Mouse (Mus musculus): ENCODE data around the gene 4933425L06Rik. TPM values are rescaled to one million over a fixed set of nuclear protein-coding genes. Genes with fewer than 3 reads are reported as not detected.
A peak's percentile ranks its signal among the peaks of the same experiment; 100 is the strongest.

The 4933425L06Rik gene
- total RNA-seq (2018; cell fraction: chromatin; rRNA removed), result not detected
- total RNA-seq (2018; cell fraction: cytosol; rRNA removed), result not detected
- total RNA-seq (2018; cell fraction: nucleus; rRNA removed), result not detected
- polyA plus RNA-seq (2018), result not detected in 3 replicates

DNA sequence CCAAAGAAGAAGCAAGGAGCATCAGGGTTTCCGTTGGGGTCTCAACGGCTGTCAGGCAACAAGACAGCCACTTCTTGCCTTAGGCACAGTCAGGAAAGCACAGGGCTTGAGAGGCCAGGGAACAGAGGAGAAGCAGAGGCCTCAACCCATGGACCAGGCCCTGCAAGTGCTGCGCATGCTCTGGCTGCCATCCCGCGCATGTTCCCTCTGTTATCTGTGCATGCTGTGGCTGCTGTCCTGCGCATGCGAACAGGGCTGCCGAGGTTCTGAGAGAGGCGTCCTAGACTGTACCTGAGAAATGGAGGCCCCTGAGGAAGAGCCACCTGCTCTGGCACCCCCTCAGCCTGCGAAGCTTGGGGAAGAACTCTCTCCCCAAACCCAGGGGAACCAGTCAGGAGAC lies at the start of gene 4933425L06Rik:
TSS of gene 4933425L06Rik (plus strand) at position 261 of the 400 bp plus-strand sequence.
- Histone ChIP-seq H3K36me3 (ENCODE audit: inconsistent target) (no peaks in the 10 kb centered on the region), H3K4me3 (ENCODE audit: inconsistent target) (no peak within 1 kb of the TSS)
- WGBS (ENCODE audit: missing documents), result 93% methylated on average over 10 of the region's 10 CpGs

DNA sequence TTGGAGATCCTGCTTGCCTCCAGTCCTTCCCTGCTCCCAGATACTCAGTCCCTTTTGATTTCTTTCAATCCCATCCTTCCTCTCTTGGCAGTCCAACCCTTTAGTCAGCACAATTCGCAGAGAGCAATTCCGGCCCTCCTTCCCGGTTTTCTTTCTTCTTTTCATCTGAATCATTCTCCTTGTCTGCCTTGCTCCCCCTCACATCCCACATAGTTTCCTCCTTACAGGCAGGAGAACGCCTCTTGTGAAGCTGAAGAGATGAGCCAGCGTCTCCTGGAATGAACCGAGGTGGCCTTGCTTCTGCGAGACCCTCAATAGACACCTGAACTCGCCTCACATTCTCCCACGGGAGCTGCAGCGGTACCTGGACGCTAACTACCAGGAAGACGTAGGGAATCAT lies 44.1 kb upstream of the 4933425L06Rik start:
- no peak overlapping the region for H3K27ac ChIP-seq

More for the DNA sequence above, at the start of gene 4933425L06Rik:
- Histone ChIP-seq H3K27ac (no peak within 1 kb of the TSS), H3K79me2 (ENCODE audit: inconsistent target) (no peaks in the 10 kb centered on the region)

DNA sequence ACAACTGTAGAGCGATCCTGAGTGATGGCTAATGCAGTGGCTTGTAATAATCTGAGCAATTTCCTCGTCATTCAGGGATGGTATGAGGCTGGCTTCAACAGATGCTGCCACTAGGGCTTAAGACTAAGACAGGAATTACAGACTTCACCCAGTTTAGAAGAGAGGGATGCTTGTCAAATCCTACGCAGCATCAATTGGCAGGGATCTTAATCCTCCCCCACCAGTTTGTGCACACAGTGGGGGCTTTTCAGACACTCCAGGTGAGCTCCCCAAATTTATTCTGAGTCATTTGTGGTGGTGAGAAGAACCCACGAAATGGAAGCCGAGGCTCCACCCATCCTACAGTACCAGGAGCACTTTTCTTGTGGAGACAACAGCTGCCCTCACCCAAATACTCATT lies 43.6 kb upstream of the 4933425L06Rik start:
- Histone ChIP-seq H3K27ac (no peak overlapping the region), H3K79me2 (ENCODE audit: inconsistent target) (no peaks in the 10 kb centered on the region), H3K36me3 (ENCODE audit: inconsistent target) (no peaks in the 10 kb centered on the region), H3K4me3 (ENCODE audit: inconsistent target) (no peak overlapping the region)
- WGBS (ENCODE audit: missing documents), result 81% methylated on average over 5 of the region's 5 CpGs

More for the DNA sequence above, 44.1 kb upstream of the 4933425L06Rik start:
- H3K79me2 ChIP-seq (ENCODE audit: inconsistent target), result no peaks in the 10 kb centered on the region
- 97% methylated on average over 12 of the region's 12 CpGs for WGBS (ENCODE audit: missing documents)
- no peaks in the 10 kb centered on the region for H3K36me3 ChIP-seq (ENCODE audit: inconsistent target)
- H3K4me3 ChIP-seq (ENCODE audit: inconsistent target), result no peak overlapping the region

DNA sequence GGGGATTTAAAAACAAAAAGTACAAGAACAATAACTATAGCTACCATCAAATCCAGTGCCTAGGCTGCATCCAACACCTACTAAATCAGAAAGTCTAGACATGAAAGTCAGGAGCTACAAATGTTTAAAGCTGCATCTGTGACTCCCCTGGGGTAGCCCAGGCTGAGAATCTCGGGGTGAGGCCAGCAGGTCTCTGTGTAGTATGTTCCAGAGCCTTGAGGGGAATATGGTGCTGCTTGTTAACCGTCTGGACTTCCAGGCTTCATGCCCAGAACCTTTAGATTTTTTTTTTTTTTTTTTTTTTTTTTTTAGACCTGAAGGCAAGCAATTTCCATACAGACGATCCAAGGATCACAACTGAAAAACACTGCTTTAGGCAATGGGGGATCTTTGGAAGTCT lies 38.0 kb upstream of the 4933425L06Rik start:
- Histone ChIP-seq H3K27ac (no peak overlapping the region), H3K4me3 (ENCODE audit: inconsistent target) (no peak overlapping the region), H3K36me3 (ENCODE audit: inconsistent target) (no peaks in the 10 kb centered on the region), H3K79me2 (ENCODE audit: inconsistent target) (no peaks in the 10 kb centered on the region)
- 95% methylated on average over 3 of the region's 3 CpGs for WGBS (ENCODE audit: missing documents)

DNA sequence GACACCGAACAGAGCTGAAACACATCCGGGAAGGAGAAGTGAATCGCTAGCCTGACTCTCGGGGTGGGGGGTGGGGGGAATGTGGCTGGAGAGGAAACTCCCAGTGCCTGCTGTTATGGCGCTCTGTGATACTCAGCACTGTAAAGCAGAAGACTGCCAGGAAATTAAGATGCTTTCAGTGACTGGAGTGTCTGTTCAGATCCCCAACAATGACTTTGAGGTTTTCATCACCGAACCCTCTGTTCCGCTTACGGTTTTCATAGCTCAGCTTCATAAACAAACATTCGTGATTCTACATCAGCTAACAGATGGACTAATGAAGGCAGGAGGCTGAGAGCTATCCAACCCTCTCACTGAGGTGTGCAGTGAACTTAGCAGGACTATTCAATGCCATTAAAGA lies 34.5 kb upstream of the 4933425L06Rik start:
- Histone ChIP-seq H3K27ac (no peak overlapping the region), H3K4me3 (ENCODE audit: inconsistent target) (peak overlapping the region; percentile 8; the same call in 1 of the 2 replicates), H3K36me3 (ENCODE audit: inconsistent target) (no peaks in the 10 kb centered on the region), H3K79me2 (ENCODE audit: inconsistent target) (no peaks in the 10 kb centered on the region)
- 10% methylated on average over 9 of the region's 9 CpGs for WGBS (ENCODE audit: missing documents)

DNA sequence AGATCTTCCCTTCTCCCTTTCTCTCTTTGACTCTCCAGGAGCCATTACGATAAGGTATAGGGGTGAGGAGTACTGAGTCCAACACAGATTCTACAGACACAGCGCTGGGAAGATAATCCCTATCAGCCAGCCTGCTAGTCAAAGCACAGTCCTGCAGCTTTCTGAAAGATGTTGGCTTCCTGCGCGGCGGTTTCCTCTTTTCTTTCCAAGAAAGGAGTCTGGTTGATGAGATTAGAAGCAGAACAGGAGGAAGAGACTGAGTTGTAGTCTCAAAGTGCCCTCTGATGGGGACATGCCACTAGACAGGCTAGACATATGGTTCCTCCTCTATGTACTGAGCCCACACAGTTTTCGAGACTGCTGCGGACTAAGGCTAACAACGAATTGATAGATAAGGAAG lies 33.3 kb upstream of the 4933425L06Rik start:
- no peak overlapping the region for H3K4me3 ChIP-seq (ENCODE audit: inconsistent target)
- H3K36me3 ChIP-seq (ENCODE audit: inconsistent target), result no peaks in the 10 kb centered on the region
- H3K79me2 ChIP-seq (ENCODE audit: inconsistent target), result no peaks in the 10 kb centered on the region
- WGBS (ENCODE audit: missing documents), result 4% methylated on average over 7 of the region's 8 CpGs
- H3K27ac ChIP-seq, result no peak overlapping the region

DNA sequence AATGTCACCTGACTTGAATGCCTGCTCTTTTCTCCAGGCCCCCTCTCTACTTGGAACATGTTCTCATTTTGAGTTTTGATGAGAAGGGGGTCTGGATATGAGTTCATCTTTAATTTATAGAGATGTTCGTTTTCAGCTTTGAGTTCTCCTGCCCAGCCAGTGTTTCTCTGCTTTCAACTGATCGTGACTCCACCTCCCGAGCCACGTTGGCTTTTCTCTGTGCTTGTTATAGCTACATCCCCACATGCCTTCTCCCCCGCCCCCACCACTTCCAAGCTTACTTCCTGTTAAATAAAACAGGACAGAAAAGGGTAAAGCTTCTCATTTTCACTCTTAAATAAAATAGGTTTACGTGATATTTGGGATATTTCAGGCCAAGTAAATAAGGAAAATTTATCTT lies 30.5 kb upstream of the 4933425L06Rik start:
- WGBS (ENCODE audit: missing documents), result 21% methylated on average over 6 of the region's 6 CpGs
- Histone ChIP-seq H3K36me3 (ENCODE audit: inconsistent target) (no peaks in the 10 kb centered on the region), H3K79me2 (ENCODE audit: inconsistent target) (no peaks in the 10 kb centered on the region), H3K27ac (no peak overlapping the region), H3K4me3 (ENCODE audit: inconsistent target) (no peak overlapping the region)

DNA sequence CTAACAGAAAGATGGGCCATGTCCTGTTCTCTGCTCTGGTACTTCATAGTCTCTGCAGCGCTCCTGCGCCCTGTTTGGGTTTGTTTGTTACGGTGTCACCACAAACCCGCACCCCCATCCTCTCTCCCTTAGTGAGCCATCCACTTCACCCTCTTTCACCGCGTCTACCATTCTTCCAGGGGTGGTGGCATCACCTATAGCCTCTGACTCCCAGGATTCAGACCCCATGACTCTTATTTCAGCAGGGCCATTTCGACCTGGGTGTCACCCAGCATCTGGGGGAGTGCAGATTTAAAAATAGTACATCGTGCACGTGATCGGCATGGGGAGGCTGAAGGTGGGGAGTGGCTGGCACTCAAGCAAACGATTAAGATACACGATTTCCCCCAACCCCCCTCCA lies 28.3 kb upstream of the 4933425L06Rik start:
- no peaks in the 10 kb centered on the region for H3K79me2 ChIP-seq (ENCODE audit: inconsistent target)
- H3K4me3 ChIP-seq (ENCODE audit: inconsistent target), result peak overlapping the region; percentile 26
- H3K27ac ChIP-seq, result no peak overlapping the region
- no peaks in the 10 kb centered on the region for H3K36me3 ChIP-seq (ENCODE audit: inconsistent target)
- 24% methylated on average over 12 of the region's 12 CpGs for WGBS (ENCODE audit: missing documents)

DNA sequence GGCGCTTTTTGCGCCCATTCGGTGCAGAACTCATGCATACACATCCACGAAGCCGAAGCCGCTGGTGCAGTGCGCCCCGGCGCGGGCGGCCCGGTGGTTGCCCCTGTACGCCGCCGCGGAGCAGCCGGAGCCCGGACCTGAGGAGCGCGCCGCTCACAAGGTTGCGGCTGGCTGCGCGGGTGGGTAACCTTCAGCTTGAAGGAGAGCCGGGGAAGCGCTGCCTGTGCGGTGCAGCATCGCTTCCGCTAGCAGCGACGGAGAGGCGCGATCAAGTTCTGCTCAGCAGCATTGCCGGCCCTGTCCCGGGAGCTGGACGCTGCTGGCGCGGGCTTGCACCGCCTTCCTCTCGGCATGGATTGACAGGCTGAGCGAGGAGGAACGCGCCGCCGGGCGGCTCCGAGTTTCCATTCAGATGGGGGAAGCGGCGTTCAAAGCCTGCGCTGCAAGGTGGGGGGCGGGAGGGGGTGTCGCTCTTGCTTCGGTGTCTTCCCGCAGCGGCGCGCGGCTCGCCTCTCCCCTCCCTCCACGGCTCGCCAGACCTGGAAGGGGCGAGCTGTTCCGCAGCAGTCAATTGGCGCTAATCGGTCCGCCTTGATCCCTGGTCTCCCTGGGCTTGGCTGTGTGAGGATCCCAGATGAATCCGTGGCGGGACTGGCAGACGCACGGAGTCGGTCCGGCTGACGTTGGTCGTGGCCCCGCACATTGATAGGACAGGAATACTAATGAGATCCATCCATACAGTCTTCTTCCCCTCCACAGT lies 27.6 kb upstream of the 4933425L06Rik start, which contains the start of gene Rgs7bp:
TSS of gene Rgs7bp (minus strand) at position 750 of the 760 bp plus-strand sequence.
- Histone ChIP-seq H3K79me2 (ENCODE audit: inconsistent target) (no peaks in the 10 kb centered on the region), H3K36me3 (ENCODE audit: inconsistent target) (no peaks in the 10 kb centered on the region), H3K4me3 (ENCODE audit: inconsistent target) (peak within 1 kb of the TSS; percentile 40), H3K27ac (peak within 1 kb of the TSS; percentile 25; the same call in 1 of the 2 replicates)
- under 1% methylated on average over 66 of the region's 75 CpGs for WGBS (ENCODE audit: missing documents)

DNA sequence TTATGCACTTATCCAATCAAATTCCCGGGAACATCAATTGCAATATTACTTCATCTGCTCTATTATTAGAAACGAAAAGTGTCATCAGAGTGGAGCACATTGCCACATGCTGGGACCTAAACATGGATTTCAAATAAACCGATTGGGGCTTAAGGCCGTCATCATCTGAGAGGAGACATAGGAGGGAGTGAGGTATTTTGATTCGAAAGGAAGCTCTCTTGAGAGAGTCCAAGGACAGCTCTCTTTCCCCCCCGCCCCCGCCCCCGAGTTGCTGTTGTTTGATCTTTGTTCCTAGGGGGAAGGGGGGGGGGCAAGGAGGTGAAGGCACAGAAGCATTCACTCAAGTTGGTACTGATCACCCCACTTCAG lies 27.0 kb upstream of the 4933425L06Rik start:
- Histone ChIP-seq H3K27ac (peak overlapping the region; percentile 25; the same call in 1 of the 2 replicates), H3K79me2 (ENCODE audit: inconsistent target) (no peaks in the 10 kb centered on the region), H3K4me3 (ENCODE audit: inconsistent target) (peak overlapping the region; percentile 40), H3K36me3 (ENCODE audit: inconsistent target) (no peaks in the 10 kb centered on the region)
- WGBS (ENCODE audit: missing documents), result 6% methylated on average over 8 of the region's 8 CpGs

DNA sequence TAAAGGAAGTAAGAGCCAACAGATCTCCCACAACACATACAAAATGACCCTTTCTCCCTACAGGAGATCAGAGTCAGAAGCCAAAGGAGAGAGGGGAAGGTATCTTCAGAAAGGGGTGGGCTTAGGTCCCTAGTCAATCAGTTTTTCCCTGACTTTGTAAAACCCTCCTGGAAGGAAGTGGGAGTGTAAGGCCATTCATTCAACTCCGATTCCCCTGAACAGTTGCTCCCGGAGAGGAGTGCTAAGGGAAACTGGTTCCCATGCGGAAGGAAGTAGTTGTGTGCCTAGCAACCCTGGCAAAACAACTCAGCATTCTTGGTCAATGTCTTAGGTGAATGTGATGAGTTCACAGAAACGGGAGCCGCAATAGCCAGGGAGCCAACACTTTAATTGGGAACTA lies 26.5 kb upstream of the 4933425L06Rik start:
- WGBS (ENCODE audit: missing documents), result 3% methylated on average over 5 of the region's 5 CpGs
- Histone ChIP-seq H3K27ac (peak overlapping the region; percentile 25; the same call in 1 of the 2 replicates), H3K36me3 (ENCODE audit: inconsistent target) (no peaks in the 10 kb centered on the region), H3K4me3 (ENCODE audit: inconsistent target) (peak overlapping the region; percentile 40), H3K79me2 (ENCODE audit: inconsistent target) (no peaks in the 10 kb centered on the region)

DNA sequence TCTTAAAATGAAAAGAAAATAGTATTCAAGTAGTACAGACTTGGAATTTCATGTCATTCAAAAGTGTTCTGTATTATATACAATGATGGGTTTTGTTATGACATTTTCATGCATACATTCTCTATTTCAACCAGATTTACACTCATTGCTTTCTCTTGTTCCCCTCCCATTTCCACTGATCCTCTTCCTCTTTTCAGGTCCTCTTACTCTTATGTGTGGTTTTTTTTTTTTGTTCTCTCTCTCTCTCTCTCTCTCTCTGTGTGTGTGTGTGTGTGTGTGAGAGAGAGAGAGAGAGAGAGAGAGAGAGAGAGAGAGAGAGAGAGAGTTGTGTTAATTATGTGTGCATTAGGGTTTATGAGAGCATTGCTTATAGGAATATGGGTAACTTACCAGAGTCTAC lies 15.8 kb upstream of the 4933425L06Rik start:
- Histone ChIP-seq H3K36me3 (ENCODE audit: inconsistent target) (no peaks in the 10 kb centered on the region), H3K27ac (no peak overlapping the region), H3K4me3 (ENCODE audit: inconsistent target) (no peak overlapping the region), H3K79me2 (ENCODE audit: inconsistent target) (no peaks in the 10 kb centered on the region)

DNA sequence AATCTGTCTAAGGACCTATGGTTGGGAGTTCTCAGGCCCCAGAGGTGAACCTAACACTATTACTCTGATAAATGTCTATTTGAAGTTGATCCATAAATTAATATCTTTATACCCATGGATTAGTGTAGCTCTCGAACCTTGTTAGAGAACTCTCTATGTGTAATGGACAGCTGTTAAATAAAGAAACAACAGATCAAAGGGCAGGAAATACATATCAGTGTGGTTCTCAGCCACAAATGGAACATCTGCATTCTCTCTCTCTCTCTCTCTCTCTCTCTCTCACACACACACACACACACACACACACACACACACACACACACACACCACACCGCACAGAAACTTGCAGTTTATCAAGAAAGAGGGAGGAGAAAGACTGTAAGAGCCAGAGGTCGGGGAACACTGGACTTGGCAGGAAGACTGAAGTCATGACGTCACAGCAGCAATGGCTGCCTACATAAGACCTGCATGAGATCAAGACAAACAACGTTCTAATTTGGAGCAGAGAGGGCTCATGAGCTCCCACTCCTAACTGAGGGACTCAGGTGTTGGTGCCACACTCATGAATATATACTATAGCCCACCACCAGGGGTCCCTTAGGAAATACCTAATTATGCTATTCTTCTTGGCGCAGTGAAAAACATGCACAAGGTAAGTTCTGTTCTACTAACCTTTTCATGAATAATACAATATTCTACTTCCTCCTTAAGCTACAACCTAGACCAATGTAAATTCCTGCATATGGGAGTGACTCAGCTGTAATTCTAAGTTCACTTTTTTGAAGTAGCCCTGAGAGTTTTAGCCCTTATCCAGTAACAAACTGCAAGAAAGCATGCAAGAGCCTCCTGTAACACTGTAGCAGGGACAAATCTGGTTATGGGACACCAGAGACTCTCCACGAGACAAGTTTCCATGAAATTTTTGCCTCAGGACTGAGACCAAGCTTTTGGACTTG lies 14.8 kb upstream of the 4933425L06Rik start:
- WGBS (ENCODE audit: missing documents), result 60% methylated on average over 7 of the region's 7 CpGs
- Histone ChIP-seq H3K4me3 (ENCODE audit: inconsistent target) (no peak overlapping the region), H3K27ac (no peak overlapping the region), H3K79me2 (ENCODE audit: inconsistent target) (no peaks in the 10 kb centered on the region), H3K36me3 (ENCODE audit: inconsistent target) (no peaks in the 10 kb centered on the region)

DNA sequence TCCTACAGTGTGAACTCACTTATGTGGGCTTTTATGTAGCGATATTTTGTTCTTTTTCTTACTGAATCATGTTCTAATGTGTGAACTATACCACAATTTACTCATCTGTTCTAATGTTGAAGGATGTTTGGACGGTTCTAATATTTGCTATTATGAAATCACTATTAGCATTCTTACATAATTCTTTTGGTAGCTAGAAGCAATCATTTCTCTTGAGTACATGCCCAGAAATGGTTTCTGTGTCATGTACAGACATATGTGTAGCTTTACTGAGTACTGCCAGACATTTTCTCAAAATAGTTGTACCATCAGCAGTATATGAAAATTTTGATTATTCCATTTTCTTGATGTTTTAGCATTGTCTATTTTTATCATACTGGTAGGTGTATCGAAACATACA lies 7.4 kb downstream of the 4933425L06Rik start:
- H3K27ac ChIP-seq, result no peak overlapping the region
- no peak overlapping the region for H3K4me3 ChIP-seq (ENCODE audit: inconsistent target)
- H3K36me3 ChIP-seq (ENCODE audit: inconsistent target), result no peaks in the 10 kb centered on the region
- WGBS (ENCODE audit: missing documents), result 93% methylated on average over 3 of the region's 3 CpGs
- H3K79me2 ChIP-seq (ENCODE audit: inconsistent target), result no peaks in the 10 kb centered on the region

DNA sequence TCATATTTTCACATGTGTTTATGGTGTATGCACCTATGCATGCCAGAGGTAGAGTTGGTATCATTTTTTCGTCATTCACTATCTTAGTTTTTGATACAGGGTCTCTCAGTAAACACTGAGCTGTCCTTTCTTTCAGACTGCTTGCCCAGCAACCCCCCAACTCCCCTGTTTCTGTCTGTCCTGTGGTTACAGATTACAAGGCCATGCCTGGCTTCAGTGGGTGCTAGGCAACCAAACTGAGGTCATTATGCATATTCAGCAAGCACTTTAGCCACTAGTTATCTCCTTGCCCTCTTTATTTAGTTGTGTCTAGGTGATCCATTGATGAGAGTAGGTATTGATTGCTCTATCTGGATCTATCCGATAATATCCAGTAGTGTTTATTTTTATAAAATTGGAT lies 14.4 kb downstream of the 4933425L06Rik start:
- WGBS (ENCODE audit: missing documents), result 91% methylated on average over 2 of the region's 2 CpGs
- Histone ChIP-seq H3K27ac (no peak overlapping the region), H3K4me3 (ENCODE audit: inconsistent target) (no peak overlapping the region), H3K79me2 (ENCODE audit: inconsistent target) (no peaks in the 10 kb centered on the region), H3K36me3 (ENCODE audit: inconsistent target) (no peaks in the 10 kb centered on the region)

All from macrophage (primary cell).